Mouse (Mus musculus) E14TG2a.4 (cell line): ENCODE results near the gene Stambp.

ENCODE experiments used
- H3K27me3 ChIP-seq: 2 replicates; pipeline ENCODE4 v1.6.1; 2014; ENCODE audit warnings: low read length, control low read depth; ENCODE audit not compliant: insufficient read depth
- H3K36me3 ChIP-seq: 2 replicates; pipeline ENCODE4 v1.6.1; 2014; ENCODE audit warnings: low read length, control low read depth; ENCODE audit not compliant: insufficient read depth
- H3K4me1 ChIP-seq: replicated peaks from 2 replicates; pipeline ENCODE4 v1.6.1; 2014; ENCODE audit warnings: low read depth, low read length, control low read depth
- H3K4me3 ChIP-seq: replicated peaks from 2 replicates; pipeline ENCODE4 v1.5.1; 2014; ENCODE audit warnings: mild to moderate bottlenecking, low read length
- H3K9me3 ChIP-seq: 2 replicates; pipeline ENCODE4 v1.6.1; 2014; ENCODE audit warnings: low read length, control low read depth
- CTCF ChIP-seq: conservative IDR thresholded peaks from 2 replicates; pipeline ENCODE4 v1.5.1; 2014; ENCODE audit warnings: low read length
- NANOG ChIP-seq: IDR thresholded peaks from 2 replicates; pipeline ENCODE4 v1.6.1; 2014; ENCODE audit warnings: borderline replicate concordance, low read length, mixed read lengths
- POU5F1 ChIP-seq: IDR thresholded peaks from 2 replicates; pipeline ENCODE4 v1.6.1; 2014; ENCODE audit warnings: low read length, borderline replicate concordance

Gene Stambp

DNA sequence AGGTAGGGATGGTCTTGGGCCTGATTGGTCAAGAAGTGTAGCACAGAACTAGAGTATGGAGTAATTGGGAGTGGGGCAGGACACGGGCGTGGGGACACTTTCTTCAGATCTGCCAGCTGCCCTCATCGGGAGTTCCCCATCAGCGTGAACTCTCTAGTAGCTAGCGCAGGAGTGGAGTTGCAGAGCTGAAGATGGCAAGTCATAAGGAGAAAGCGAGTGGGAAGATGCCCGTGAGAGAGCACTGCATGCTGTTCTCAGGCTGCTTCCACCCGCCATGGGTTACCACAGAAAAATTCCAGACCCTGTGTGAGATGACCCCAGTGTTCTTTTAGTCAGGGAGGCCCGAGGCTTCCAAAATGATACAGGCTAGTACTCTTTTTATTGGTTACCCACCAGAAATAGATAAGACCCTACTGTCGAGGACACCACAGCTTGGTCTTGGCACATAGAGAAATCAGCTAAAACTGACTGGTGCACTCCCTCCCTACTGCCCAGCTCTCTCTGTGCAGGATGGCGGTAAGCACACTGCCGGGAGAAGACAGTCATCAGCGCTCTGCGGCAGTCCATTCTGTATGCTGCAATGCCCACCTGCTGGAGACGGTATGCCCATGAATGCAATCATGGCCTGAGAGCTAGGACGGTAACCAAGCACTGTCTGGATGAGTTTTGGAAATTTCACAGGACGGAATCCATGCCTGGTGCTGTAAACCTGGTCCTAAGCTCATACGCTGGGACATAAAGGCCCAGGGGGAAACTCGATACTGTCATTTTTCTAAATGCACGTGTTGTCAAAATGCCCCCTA lies 9.8 kb upstream of the Stambp start:
- H3K36me3 ChIP-seq: no peaks in the 10 kb centered on the region
- no peaks in the 10 kb centered on the region for H3K9me3 ChIP-seq
- TF ChIP-seq POU5F1: no peak
- no peak for TF ChIP-seq NANOG
- no peak for TF ChIP-seq CTCF
- H3K4me3 ChIP-seq: no peak overlapping the region
- no peaks in the 10 kb centered on the region for H3K4me1 ChIP-seq
- peaks cover 16% of the 10 kb centered on the region for H3K27me3 ChIP-seq

DNA sequence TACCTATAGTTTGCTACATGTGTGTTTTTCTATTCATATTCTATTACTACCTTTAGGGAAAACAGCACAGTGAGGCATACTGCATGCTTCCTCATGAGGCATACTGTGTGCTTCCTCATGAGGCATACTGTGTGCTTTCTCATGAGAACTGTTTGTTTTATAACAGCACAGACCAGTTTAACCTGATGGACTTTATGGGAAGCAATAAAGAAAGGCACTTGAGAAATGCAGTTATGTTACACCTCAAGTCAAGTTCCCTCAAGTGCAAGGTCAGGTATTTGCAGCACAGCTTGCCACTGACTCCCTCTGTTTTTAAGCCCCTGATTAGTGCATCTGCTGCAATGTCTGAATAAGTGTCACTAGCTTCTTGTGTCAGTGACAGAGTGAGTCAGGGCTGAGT lies 5.0 kb upstream of the Stambp start:
- TF ChIP-seq CTCF (no peak), POU5F1 (no peak)
- H3K9me3 ChIP-seq: no peaks in the 10 kb centered on the region
- peaks cover 4% of the 10 kb centered on the region for H3K4me1 ChIP-seq
- peaks cover 22% of the 10 kb centered on the region for H3K27me3 ChIP-seq
- no peak overlapping the region for H3K4me3 ChIP-seq
- no peaks in the 10 kb centered on the region for H3K36me3 ChIP-seq

DNA sequence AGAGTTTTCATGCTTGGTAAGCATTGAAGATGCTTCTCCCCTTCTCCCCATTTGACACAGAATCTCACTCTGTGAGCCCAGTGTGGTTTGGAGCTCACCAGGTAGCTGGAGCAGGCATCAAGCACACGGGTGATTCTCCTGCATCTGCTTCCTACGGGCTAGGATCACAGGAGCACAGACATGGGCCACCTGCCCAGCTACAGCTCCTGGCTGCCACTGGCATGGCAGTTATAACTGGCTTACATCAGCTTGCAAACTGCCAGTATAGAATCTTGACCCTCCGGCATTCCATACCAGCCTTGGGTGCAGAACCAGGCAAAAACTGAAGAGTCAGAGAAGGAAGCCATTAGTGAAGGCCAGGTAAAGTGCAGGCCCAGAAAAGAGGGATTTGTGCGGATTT lies 3.1 kb upstream of the Stambp start:
- H3K4me3 ChIP-seq: no peak overlapping the region
- TF ChIP-seq POU5F1: no peak
- no peak for TF ChIP-seq NANOG
- TF ChIP-seq CTCF: no peak
- H3K9me3 ChIP-seq: no peaks in the 10 kb centered on the region
- H3K36me3 ChIP-seq: no peaks in the 10 kb centered on the region
- H3K4me1 ChIP-seq: peaks cover 12% of the 10 kb centered on the region
- peaks cover 25% of the 10 kb centered on the region for H3K27me3 ChIP-seq

DNA sequence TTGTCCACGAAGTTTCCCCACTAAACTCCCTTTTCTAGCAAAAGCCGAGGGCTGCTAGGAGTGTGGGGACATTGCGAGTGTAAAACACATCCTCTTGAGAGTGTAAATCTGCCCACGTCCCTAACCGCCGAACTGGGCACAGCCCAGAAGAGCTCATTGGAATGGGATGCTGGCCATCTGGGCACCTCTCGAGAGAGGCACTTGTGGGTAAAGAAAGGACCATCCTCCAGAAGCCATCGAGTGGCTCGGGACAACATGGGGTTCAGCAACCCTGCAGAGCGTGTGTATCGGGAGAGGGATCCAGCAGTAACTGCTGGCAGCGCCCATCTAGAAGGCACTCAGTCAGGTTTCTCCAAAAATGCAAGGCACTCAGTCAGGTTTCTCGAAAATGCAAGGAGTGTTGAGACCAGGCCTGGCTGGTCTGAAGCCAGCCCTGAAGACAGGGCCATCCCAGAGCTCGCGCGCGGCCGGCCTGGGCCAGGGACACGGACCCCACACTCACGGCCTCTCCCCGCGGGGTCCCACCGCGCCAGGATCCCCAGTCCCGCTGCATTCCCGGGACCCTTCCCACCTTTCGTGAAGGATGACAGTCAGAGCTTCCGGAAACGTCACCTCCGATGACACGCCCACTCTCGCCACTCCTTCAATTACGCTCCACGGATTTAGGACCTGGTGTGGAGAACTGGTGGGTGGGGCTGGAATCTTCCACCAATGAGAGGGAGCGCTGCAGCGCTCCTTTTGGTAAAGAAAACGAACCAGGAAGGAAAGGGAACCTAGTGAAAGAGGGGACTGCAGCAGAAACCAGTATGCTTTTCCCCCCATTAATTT lies 475 bp downstream of the Stambp start:
- TF ChIP-seq NANOG (no peak), POU5F1 (no peak), CTCF (no peak)
- H3K4me1 ChIP-seq: peaks cover 22% of the 10 kb centered on the region
- H3K27me3 ChIP-seq: peaks cover 23% of the 10 kb centered on the region
- no peaks in the 10 kb centered on the region for H3K36me3 ChIP-seq
- H3K4me3 ChIP-seq: peak overlapping the region; percentile 83
- no peaks in the 10 kb centered on the region for H3K9me3 ChIP-seq

DNA sequence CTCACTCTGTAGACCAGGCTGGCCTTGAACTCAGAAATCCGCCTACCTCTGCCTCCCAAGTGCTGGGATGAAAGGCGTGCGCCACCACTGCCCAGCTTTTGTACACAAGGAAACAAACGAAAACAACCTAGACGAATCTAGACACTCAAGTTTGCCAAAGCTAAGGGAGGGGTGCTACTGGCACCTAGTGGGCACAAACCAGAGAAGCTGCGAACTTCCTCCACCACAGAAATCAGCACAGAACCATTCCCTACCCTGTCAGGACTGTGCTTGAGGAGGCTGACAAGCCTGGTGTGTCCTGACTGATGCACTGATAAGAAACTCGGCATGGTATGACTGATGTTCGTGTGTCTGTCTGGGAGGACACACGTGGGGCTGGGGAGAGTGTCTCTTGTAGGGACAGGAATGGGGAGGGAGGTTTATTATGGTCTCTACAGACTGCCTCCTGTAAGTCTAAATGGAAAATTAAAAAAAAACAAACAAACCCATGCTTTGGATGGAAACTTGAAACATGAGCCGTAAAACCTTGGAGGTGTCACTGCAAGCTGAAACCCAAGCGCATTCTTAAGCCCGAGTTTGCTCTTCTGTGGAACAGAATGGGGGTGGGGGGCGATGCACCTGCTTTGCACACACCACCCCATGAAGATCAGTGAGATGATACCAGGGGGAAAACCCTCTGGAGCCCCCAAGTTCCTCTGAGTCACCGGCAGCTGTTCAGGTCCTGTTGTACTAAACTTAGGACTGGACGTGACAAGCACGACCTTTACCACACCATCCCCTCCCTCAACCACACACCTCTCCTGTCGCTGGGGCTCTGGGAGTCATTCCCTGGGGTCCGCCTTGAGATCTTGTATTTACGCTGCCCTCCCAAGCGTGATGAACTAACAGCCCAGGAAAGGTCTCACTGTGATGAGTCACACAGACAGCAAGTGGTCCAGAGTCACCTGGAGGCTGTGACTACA lies 3.3 kb downstream of the Stambp start:
- H3K36me3 ChIP-seq: no peaks in the 10 kb centered on the region
- no peaks in the 10 kb centered on the region for H3K9me3 ChIP-seq
- no peak overlapping the region for H3K4me3 ChIP-seq
- H3K4me1 ChIP-seq: peaks cover 22% of the 10 kb centered on the region
- H3K27me3 ChIP-seq: peaks cover 14% of the 10 kb centered on the region
- no peak for TF ChIP-seq NANOG
- TF ChIP-seq CTCF: no peak
- no peak for TF ChIP-seq POU5F1

DNA sequence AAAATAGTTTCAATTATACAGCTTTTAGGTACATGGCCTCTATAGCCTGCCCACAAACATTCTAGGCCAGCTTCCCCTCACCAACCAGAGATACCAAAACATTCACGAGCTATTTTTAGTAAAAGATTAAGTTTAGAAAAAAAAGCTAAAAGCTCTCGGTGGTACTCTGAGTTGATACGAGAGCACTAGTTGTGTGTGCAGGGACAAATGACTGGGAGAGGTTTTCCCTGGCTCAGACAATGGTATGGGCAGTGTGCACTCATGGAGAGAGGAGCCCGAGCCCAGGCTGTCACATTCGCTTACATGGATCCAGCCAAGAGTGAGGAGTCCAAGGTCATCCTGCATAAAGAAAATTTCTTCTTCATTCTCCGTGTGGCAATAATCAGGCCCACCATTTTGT lies 16.6 kb downstream of the Stambp start:
- TF ChIP-seq NANOG: no peak
- no peak for TF ChIP-seq POU5F1
- no peak for TF ChIP-seq CTCF
- no peaks in the 10 kb centered on the region for H3K36me3 ChIP-seq
- H3K4me3 ChIP-seq: no peak overlapping the region
- no peaks in the 10 kb centered on the region for H3K27me3 ChIP-seq
- peaks cover 11% of the 10 kb centered on the region for H3K4me1 ChIP-seq
- no peaks in the 10 kb centered on the region for H3K9me3 ChIP-seq

DNA sequence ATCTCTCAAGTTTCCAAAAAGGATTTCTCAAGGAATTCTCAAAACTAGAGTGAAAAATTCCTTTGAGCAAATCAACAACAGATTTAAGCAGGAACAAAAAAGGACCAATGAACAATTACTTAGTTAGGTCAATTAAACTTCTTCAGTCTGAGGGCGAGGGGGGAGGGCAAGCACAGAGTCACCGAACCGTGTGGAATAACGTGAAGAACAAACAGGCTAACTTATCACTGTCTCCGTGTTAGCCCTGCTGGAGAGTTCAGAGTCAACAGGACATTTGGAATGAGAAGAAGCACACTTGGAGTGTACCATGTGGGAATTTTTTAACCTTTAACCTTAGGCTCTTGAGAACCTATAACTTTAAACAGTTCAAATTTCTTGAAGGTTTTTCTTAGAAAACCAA lies 24.2 kb downstream of the Stambp start:
- H3K36me3 ChIP-seq: no peaks in the 10 kb centered on the region
- H3K4me1 ChIP-seq: no peaks in the 10 kb centered on the region
- TF ChIP-seq NANOG: no peak
- no peak for TF ChIP-seq POU5F1
- no peak for TF ChIP-seq CTCF
- H3K27me3 ChIP-seq: no peaks in the 10 kb centered on the region
- no peaks in the 10 kb centered on the region for H3K9me3 ChIP-seq
- no peak overlapping the region for H3K4me3 ChIP-seq

DNA sequence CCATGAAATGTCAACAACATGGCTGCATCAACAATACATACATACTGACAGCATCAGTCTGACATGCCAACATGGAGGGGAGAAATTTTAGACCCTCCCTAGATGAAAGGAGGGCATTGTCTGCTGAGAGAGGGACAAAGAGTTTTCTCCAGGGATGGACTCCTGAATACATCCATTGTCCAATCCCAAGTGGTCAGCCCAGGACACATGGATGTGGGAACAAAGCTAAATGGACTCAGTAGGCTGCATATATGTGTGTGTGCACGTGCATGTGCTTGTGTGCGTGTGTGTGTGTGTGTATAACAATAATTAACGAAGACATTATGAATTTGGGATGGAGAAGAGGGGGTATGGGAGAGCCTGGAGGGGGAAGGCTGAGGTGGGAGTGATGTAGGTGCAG lies 26.8 kb downstream of the Stambp start:
- Histone ChIP-seq H3K4me3 (no peak overlapping the region), H3K9me3 (no peaks in the 10 kb centered on the region), H3K36me3 (no peaks in the 10 kb centered on the region), H3K27me3 (no peaks in the 10 kb centered on the region), H3K4me1 (no peaks in the 10 kb centered on the region)
- TF ChIP-seq POU5F1 (no peak), CTCF (no peak)
